Mouse (Mus musculus) frontal cortex, postnatal 10 days (tissue): Measurements from ENCODE around the gene Tsc1.

ENCODE experiments used
- DNase-seq, 2 experiments: peaks; one replicate each; pipeline ENCODE4 v3.0.0; 2022; ENCODE audit warnings: low spot score in 2 of 2, mixed read lengths in 1 of 2

Tsc1 gene

DNA sequence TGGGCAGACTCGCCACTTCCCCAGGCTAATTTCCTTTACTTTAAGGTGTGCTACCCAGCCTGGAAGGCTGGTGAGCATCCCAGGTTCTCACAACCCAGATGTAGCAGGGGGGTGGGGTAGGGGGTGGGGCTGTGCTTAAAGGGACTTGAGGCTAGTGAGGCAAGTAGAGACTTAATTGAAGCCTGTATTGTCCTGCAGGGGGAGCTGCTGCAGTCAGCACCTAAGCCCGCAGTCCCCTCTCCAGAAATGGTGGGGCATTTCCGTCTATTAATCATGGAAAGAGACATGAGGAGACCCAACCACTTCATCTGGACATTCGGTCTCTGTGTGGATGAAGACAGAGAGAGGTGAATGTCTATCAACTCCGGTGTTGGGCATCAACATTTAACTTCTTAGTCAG, 24.7 kb upstream of the Tsc1 start:
- DNase-seq, result no peak

DNA sequence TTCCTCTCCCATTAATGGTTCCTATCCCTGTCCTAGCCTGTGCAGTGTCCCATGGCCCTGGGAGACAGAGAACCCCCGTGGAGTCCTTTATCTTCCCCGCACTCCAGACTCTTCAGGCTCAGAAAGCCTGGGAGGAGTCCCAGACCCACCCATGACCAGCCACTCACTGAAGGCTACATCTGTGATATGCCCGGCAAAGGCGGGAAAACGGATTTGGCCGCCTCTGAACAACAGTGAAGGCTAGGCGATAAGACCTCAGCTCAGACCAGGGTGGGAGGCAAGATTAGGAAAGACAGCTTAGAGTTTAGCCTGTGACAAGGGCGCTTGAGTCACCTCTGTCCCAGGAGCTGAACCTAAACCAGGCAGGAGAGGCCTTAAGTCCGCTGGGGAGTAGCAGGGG, 24.2 kb upstream of the Tsc1 start:
- DNase-seq, result no peak

DNA sequence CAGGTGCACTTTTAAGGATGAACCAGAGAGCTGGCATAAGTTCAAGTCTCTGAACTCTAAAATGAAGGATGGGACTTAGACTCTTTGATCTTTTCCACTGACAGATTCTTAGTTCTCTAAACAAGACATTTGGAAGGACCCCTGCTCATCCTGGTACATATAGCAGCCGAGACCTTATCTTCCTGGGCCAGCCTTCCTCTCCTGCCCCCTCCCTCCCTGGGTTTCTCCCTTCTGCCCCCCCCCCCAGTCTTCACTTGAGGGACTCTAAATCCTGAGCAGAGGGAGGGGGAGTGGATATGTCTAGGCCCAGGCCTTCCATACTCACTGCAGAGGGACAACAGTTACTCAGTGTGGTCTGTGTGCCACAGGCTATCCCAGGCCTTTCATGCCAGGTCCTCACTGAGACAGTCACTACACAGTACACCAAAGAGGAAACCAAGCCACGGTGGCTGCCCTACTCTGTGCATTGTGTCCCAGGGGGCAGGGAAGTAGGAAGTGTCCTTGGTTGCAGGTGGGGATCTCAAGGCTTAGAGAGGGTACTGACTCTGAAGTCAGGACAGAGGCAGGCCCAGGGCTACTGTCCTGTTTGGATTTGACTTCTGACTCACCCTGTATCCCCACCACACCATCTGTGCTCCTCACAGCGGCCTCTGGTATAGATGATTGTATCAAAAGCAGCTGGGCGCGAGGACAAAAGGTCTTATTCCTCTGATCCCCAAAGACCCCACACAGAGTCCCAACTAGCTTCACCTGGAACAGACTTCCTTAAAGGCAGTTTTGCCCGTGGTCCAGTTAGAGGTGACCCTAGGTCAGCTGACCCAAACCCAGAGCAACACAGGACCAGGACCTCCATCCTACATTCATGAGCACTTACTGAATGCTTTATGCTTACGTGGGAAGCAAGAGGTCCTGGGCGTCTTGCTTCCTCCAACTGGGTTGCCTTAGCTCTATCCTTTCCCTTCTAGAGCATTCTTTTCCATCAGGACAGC, 23.2 kb upstream of the Tsc1 start:
- no peak for DNase-seq

DNA sequence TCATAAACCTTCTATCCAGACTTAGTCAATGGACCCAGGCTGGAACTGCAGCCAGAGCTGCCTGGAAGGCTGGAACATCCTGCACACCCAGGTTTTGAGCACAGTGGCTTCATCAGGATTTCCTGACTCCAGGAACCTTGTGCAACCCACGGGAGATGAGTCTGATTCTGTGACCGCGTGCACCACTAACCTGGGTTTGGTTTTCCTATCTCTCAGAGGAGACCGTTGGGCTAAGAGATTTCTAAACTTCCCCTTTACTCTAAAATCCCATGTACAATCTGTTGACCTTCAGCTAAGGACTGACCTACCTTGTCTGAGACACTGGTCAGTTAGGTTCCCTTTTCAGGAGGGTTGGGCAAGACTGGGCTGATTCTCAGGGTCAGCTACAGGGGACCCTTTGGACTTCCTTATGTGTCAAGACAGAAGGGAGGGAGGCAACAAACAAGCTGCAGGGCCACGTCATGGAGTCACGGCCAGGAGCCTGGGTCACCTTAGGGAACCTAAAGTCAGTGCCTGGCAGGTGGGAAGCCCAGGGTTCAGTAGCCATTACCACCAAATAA, 22.2 kb upstream of the Tsc1 start:
- no peak for DNase-seq

DNA sequence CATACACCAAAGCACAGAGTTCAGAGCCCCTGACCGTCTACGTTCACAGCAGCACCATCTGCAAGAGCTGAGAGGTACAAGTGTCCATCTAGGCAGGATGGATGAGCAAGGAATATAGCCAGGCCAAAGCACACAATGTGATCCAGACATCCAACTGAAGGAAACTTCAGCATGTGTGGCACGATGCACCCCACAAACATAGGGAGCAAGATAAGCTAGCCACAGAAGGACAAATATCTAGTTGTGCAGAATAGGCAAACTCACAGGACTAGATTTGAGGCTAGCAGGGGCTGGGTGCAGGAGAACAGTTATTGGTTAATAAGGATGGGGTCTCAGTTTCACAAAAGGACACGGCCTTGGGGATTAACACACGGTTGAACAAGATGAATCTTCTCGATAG, 21.7 kb upstream of the Tsc1 start:
- DNase-seq, result no peak

DNA sequence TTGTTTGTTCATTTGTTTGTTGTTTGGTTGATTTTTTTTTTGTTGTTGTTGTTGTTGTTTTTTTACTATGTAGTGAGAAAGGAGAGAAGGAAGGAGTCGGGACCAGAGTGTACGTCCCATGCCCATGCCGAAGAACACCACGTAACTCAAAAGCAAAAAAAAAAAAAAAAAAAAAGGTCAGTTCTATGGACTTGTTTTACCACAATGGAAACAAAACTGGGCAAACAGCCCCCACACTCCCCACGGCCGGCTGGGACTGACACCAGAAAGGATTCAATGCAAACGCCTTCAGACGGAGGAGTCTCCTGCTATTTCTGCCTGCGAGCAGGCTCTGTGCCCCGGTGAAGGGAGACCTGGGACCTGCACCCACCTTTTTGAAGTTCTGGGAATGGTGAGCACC, 20.5 kb upstream of the Tsc1 start:
- no peak for DNase-seq

DNA sequence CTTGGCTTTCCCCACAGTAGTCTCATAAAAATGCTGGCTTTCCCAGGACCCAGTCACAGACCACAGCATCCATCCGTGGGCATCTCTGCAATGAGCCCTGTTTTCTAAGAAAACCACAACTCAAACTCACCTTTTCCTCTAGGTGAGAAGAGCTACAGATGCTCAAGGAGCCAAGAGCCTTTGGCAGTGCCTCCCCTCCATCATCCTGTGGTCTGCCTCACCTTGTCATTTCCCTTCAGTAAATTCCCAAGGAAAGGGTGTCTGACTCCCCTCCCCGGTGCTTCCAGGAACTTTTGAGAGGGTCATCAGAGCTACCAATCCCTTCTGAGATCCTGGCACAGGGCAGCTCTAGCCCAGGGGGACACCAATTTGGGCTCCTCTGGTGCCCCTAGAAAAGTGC, 19.9 kb upstream of the Tsc1 start:
- DNase-seq, result no peak

DNA sequence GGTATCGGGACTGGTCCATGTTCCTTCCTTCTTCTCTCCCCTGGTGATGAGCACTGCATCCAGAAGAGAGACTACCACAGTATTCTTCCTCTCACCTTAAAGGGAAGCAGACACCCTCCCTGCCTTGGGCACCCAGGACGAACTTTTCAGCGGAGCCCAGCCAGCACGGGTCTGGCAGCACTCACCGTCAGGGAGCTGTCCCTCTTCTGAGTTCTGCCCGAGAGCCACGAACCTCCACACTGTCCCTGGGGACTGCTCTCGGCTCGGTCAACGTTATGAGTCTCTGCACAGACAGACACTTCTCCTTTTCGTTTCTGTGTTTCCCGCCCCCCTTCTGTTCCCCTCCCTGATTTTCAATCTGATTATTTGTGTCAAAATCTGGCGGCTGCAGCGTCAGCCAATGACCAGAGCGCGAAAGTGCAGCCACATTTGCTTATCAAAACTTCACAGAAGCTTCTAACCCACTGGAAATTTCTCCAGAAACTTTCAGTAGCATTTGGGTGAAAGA, 19.3 kb upstream of the Tsc1 start, which contains the start of gene Gfi1b:
Gfi1b (minus strand) TSS at position 319 of the 508 bp plus-strand sequence.
- DNase-seq, result no peak

DNA sequence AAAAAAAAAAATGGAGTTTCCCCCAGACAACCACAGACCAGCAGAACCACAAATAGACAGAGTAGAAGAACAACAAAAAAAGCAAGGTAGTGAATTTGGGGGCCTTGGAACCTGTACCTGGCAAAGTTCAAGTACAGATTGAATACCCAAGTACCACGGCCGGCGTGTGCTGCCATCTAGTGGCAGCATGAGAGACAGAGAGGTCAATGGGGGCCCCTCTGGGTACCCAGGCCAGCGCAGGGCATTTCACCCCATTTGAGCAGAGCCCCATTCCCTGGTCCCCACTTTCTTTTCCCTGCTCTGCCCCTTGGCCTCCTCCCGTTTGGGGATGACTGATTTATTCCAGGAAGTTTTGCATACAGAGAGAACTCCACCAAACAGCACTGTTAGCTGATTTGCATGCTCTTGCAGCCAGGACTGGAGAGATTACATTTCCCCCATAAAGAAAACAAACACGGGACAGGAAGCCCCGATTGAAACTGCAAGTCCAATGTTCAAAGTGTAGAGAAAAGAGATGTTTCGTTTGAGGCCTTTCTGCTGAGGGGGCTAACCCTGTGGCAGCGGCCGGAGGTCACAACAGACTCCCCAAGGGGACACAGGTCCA, 18.4 kb upstream of the Tsc1 start:
- DNase-seq, result no peak

DNA sequence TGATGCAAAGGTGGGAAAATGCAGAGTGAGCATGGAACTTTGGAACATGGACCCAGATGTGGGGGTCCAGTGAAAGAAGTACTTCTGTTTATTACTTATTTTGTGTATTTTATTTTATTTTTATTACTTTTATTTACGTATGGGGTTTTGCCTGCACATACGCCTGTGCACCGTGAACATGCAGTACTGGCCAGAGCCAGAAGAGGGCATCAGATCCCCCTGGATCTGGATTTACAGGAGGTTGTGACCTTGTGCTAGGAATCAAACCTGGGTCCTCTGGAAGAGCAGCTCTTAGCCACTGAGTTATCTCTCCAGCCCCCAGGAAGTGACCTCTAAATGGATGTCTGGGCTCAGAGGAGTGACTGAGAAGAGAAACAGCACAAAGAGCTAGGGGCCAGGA, 16.2 kb upstream of the Tsc1 start:
- DNase-seq, result no peak

DNA sequence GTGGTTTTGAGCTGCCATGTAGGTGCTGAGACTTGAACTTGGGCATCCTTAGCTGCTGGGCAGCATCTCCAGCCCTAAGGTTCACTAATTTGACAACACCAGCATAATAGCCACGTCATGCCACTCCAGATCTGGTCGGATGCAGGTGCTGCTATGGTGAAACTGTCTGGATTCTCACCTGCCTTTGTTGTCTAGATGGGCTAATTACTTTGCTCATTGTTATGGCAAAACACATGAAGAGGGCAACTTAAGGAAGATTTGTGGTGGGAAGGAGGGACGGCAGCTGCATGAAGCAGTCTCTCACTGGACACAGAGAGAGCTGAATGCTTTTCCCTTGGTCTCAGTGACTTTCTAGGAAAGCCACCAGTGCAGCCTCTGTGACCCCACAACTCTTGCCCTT, 15.0 kb upstream of the Tsc1 start:
- DNase-seq, result no peak

DNA sequence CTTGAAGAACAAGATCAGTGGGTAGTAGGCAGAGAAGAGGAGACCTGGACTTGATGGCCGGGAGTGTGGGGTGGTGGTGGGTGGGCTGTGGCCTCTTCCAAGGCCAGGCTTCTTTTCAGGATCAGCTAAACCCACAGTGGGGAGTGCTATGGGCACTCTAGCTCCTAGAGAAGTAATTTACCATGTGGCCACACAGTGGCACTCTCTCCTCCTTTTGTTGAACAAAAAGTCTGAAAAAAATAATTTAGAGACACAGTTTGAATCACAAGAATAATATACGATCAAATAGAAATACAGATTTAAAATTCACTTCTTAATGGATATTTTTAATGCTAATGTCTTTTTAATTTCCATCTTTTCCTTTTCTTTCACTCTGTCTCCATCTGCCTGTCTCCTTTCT, 13.0 kb upstream of the Tsc1 start:
- DNase-seq, result no peak

DNA sequence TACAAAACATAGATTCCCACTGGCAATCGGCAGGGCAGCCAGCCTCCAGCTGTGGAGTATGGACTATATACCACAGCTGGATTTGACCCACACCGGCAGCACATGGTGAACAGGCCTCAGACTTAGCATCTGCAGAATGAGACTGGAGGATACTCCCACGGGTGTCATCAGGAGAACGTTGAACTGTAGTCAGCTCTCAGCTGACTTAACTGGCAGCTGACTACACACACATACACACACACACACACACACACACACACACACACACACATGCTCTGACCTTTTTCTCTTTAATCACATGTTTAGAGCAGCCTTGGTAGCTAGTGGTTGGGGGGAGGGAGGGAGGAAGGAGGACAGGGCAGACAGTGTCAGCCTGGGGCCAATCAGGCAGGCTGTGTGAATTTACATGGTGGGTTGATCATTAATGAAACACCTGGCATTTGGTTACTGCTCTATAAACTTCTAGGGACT, 11.1 kb upstream of the Tsc1 start:
- no peak for DNase-seq

DNA sequence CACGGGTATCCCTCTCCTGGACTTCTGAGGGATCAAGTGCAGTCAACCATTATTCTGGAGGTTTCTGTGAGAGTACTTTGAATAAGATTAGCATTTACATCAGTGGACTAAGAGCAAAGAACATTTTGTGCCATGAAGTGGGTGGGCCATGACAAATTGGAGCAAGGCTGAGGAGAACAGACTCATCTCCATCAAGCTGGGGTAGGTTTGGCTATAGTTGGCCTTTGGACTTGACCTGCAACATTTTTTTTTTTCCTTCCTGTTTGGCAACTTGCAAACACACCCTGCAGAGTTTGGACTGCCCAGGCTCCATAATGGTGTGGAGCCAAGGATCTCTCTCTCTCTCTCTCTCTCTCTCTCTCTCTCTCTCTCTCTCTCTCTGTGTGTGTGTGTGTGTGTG, 8.4 kb upstream of the Tsc1 start:
- DNase-seq, result no peak

DNA sequence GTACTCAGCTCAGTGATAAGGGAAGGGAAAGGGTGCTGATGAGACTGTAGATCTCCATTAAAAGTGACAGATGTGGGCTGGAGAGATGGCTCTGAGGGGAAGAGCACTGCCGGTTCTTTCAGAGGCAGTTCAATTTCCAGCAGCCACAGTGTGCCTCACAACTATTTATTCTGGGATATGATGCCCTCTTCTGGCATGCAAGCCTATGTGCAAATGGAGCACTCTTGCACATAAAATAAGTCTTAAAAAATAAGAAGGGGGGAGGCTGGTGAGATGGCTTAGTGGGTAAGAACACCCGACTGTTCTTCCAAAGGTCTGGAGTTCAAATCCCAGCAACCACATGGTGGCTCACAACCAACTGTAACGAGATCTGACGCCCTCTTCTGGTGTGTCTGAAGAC, 7.9 kb upstream of the Tsc1 start:
- no peak for DNase-seq

DNA sequence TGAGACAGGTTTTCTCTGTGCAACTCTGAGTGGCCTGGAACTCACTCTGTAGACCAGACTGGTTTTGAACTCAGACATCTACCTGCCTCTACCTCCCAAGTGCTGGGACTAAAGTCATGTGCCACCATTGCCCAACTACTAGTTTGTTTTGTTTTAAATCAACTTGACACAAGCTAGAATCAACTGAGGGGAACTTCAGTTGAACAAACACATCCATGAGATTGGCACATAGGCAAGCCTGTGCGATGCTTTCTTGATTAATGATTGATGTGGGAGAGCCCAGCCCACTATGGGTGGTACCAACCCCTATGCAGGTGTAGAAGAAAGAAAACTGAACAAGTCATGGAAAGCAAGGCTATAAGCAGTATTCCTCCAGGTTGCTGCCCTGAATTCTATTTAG, 5.8 kb upstream of the Tsc1 start:
- DNase-seq, result no peak

DNA sequence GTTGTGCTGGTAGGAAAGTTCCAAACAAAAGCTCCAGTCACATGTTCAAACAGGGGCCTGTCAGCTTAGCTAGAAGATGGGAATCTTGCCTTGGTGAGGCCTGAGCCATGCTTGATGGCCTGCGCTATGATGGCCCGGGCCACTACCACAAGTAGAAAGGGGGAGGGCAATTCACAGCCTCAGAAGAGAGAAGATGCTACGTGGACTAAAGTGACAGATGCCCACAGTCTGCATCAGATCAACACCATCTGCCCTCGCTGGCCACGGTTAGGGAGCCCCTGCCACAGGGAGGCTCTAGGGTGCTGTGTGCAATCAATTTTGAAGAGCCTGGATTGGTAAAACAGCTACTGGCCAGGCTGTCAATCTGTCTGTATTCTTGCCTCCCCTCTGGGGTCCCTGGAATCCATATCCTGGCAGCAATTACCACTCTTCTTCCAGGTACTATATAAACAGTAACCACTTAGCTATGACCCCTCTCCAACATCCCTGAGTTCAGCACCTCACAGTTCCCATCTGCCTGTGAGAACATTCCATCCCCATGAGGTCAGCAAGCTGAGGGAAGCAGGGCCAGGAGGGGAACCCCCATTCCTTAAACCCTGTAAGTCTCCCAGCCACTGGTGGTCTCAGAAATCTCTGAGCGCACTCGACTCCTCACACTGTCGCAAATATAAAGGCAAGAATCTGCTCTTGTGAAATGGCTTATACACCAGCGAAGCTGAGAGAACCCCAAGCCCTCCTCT, 3.8 kb upstream of the Tsc1 start:
- DNase-seq, result no peak

DNA sequence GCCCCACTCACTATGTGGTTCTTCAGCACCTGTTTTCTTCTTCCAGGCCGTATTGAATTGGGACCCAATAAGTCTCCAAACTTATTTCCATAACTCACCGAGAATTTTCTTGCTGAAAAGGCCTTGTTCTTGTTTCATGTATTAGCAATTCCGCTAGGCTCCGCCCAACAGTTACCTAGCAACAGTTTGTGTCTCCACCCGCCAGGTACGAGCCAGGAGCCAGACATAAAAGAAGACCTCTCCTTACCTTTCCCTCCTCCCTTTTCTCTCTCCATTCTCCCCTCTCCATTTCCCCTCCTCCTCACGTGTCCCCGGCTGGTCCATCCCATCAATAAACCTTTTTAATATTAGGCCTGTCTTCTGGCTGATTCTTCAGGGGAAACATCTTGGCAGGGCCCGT, 2.7 kb upstream of the Tsc1 start:
- DNase-seq, result no peak

DNA sequence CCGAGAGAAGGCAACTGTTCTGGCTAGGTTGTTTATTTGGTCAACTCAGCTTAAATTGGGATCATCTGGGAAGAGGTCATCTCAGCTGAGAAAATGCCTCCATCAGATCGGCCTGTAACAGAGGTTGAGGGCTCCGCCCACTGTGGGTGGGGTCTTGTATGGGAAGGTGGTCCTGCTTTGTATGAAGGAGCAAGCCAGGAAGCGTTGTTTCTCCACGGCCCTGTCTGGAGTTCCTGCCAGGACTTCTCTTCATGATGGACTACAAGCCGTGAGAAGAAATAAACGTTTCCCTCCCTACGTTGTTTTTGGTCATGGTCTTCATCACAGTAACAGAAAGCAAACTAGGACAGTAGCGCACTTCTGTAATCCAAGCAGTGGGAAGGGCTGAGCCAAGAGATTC, 2.1 kb upstream of the Tsc1 start:
- DNase-seq, result no peak

DNA sequence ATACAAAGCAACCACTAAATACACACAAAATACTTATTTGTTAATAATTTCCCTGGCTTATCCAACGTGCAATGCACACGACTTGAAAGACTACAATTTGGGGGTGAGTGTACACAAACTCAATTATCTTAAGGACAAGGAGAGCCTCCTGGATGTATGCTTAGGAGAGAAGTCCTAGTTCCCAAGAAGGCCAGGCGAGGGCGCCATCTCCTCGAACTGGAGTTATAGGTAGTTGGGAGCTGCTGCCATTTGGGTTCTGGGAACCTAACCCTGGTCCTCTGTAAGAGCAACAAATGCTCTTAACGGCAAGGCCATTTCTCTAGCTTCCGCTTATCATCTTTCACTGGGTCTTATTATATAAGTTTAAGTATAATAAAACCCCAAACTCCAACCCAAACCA, 1.2 kb upstream of the Tsc1 start:
- peak in 1 of 2 experiments; percentile 22 for DNase-seq

DNA sequence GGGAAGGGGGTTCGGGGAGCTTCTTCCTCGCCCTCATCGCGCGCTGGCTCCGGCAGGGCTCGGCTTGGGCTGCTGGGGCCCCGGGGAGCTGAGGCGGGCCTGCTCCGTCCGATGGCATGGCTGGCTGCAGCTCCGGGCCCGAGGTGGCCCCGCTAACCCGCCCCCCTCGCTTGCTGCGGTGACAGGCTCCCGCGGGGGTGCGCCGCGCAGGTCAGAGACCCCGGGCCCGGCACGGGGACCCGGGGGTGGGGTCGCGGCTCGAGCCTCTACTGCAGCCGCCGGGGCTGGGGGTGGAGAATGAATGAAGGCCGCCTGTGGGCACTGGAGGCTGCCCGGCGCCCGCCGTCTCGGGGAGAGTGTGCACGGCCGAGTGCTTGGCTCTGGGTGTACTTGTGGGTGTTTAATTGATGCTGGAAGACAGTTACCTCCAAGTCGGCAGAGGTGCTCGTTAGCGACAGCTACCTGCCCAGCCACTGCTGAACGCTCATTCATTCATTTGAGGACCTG, 460 bp downstream of the Tsc1 start:
- no peak for DNase-seq

DNA sequence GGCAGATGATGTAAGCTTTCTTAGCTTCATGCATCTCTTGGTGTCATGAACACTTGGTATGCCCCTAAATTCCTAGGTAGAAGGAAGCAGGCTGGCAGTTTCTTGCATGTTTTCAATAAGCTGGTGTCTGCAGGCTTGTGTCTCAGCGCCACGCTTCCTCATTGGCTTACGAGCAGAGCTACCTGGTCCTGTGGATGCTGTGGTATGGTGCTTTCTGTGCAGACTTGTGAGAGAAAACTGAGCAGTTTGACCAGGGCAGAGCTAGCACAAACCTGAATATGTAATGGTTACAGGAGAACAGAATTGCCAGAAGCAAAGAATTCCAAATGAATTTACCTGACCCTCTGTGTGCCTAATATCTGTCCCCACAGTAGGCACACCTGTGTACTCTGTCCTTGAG, 2.1 kb downstream of the Tsc1 start:
- DNase-seq, result no peak
